Mouse (Mus musculus): Measurements from ENCODE around the gene Lmna. TPM values are rescaled to one million over a fixed set of nuclear protein-coding genes. Genes with fewer than 3 reads are reported as not detected.

Gene Lmna
- polyA plus RNA-seq, 1 experiment from 2014 or later: 267 TPM

DNA sequence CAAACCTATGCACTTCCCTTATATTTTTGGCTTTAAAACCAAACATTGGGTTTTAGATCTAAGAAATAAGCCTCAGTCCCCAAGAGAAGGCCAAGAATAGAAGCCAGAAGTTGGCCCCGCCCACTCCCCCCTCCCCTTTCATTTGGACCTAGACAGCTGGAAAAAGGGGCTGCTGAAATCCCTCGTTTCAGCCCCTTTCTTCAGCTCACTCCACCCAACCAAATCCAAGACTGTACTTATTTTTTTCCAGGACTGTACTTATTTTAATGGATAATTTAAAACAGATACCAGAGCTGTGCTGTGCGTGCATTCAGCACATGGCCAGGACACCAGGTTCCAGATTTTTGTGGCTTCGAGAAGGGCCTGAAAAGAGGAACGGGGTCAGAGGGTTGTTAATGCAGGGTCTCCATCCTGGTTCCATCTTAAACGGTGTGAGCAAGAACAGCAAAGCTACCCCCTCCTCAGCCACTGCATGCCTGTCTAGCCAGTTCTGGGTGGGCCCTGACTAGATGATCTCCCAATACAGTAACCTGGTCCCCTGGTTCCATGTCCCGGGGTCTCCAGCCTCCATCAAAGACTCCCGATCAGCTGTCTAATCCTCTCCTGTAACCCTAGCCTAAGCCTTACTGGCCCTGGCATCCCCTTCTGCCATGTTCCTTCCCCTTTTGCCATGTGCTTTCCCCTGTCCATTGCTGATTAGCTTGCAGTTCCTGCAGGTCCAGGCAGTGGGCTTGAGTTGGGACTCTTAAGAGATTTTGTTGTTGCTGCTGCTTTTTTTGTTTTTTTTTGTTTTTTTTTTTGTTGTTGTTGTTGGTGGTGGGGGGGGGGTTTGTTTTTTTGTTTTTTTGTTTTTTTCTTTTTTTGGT is 5.6 kb downstream of the Lmna start:
- DNase-seq (ENCODE audit: low spot score) (no peak), ATAC-seq (ENCODE audit: low FRiP score, low TSS enrichment) (no peak)
- Histone ChIP-seq H3K9ac (ENCODE audit: low read length) (no peak overlapping the region), H3K4me1 (replicated peaks; ENCODE audit: control insufficient read depth, insufficient read depth) (peaks cover 12% of the 10 kb centered on the region), H3K4me2 (replicated peaks; ENCODE audit: low read depth) (peak overlapping the region; percentile 79; the same call in 1 of the 2 replicates), H3K36me3 (ENCODE audit: control insufficient read depth, insufficient read depth, low read length) (no peaks in the 10 kb centered on the region), H3K27me3 (ENCODE audit: control insufficient read depth, insufficient read depth, low read length) (no peaks in the 10 kb centered on the region), H3K9me3 (ENCODE audit: control insufficient read depth, low read length) (no peaks in the 10 kb centered on the region), H3K4me3 (ENCODE audit: low read depth, low read length) (no peak overlapping the region), H3K27ac (replicated peaks) (peak overlapping the region; percentile 98)
- TF ChIP-seq EP300 (optimal IDR thresholded peaks at IDR 0.05) (no peak), CTCF (IDR thresholded peaks at IDR 0.05; ENCODE audit: low read depth) (no peak)
- 35% methylated on average over 8 of the region's 8 CpGs for WGBS

DNA sequence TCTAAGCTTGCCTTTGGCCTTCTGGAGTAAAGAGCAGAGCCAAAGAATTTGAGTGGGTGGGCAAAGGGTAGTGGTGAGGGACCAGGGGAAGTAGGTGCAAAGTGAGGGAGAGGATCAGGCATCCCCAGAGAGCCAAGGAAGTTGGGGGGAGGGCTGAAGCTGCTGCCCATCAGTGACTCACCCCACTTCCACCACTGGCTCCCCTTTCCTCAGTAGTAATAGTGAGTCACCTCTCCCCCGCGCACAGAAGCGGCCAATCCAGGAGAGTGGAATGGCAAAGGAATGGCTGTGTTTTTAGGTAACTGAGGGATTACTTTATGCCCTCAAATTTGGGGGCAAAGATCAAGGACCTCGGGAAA is 6.3 kb downstream of the Lmna start:
- peaks cover 12% of the 10 kb centered on the region for H3K4me1 ChIP-seq (replicated peaks; ENCODE audit: control insufficient read depth, insufficient read depth)
- H3K27ac ChIP-seq (replicated peaks): peak overlapping the region; percentile 98
- DNase-seq (ENCODE audit: low spot score) (peak; percentile 67), ATAC-seq (ENCODE audit: low FRiP score, low TSS enrichment) (peak; percentile 81)
- H3K36me3 ChIP-seq (ENCODE audit: control insufficient read depth, insufficient read depth, low read length): no peaks in the 10 kb centered on the region
- peak overlapping the region; percentile 91; the same call in 1 of the 2 replicates for H3K9ac ChIP-seq (ENCODE audit: low read length)
- H3K9me3 ChIP-seq (ENCODE audit: control insufficient read depth, low read length): no peaks in the 10 kb centered on the region
- H3K4me2 ChIP-seq (replicated peaks; ENCODE audit: low read depth): peak overlapping the region; percentile 79
- WGBS: 4% methylated on average over 4 of the region's 4 CpGs
- TF ChIP-seq EP300 (optimal IDR thresholded peaks at IDR 0.05) (no peak), CTCF (IDR thresholded peaks at IDR 0.05; ENCODE audit: low read depth) (no peak)
- H3K27me3 ChIP-seq (ENCODE audit: control insufficient read depth, insufficient read depth, low read length): no peaks in the 10 kb centered on the region
- H3K4me3 ChIP-seq (ENCODE audit: low read depth, low read length): peak overlapping the region; percentile 97

DNA sequence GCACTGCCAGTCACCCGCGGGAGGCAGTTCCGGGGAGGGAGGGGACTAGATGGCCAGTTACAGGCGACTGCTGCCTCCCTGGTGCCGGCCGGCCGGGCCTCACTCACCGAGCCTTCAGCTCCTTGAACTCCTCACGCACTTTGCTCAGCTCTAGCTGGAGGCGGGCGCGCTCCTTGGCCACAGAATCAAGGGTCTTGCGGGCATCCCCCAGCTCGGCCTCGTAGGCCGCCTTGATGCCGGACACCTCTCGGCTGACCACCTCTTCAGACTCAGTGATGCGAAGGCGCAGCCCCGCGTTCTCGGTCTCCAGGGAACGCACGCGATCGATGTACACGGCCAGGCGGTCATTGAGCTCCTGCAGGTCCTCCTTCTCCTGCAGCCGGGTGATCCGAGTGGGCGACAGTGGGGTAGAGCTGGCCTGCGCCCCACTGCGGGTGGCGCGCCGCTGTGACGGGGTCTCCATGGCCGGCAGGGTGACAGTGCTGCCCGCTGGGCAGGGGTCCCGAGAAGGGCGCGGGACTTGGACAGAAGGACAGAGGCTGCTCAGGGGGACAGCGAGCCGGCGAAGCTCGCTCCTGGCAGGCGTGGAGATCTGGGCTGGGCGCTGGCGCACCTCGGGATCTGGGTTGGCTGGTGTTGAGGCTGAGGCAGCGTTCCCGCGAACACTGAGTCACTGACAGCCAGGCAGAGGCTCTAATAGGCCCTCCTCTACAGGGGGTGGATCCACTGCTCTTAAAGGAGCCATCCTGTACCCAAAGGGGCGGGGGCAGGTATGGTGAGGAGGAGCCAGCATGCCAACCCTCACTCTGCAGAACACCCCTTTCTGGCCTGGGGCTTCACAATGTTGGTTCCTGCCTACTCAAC is 6.9 kb downstream of the Lmna start:
- TF ChIP-seq CTCF (IDR thresholded peaks at IDR 0.05; ENCODE audit: low read depth) (no peak), EP300 (optimal IDR thresholded peaks at IDR 0.05) (peak; percentile 26)
- H3K4me2 ChIP-seq (replicated peaks; ENCODE audit: low read depth): peak overlapping the region; percentile 79
- H3K4me1 ChIP-seq (replicated peaks; ENCODE audit: control insufficient read depth, insufficient read depth): peaks cover 12% of the 10 kb centered on the region
- H3K36me3 ChIP-seq (ENCODE audit: control insufficient read depth, insufficient read depth, low read length): no peaks in the 10 kb centered on the region
- peak overlapping the region; percentile 98 for H3K27ac ChIP-seq (replicated peaks)
- ATAC-seq (ENCODE audit: low FRiP score, low TSS enrichment) (peak; percentile 94), DNase-seq (ENCODE audit: low spot score) (peak; percentile 92)
- H3K27me3 ChIP-seq (ENCODE audit: control insufficient read depth, insufficient read depth, low read length): no peaks in the 10 kb centered on the region
- no peaks in the 10 kb centered on the region for H3K9me3 ChIP-seq (ENCODE audit: control insufficient read depth, low read length)
- peak overlapping the region; percentile 91 for H3K9ac ChIP-seq (ENCODE audit: low read length)
- peak overlapping the region; percentile 97 for H3K4me3 ChIP-seq (ENCODE audit: low read depth, low read length)
- under 1% methylated on average over 53 of the region's 55 CpGs for WGBS

GRCm38 (mm10) chr3:88502031-88502571 is 7.7 kb downstream of the Lmna start:
- peak; percentile 64 for DNase-seq (ENCODE audit: low spot score)
- Histone ChIP-seq H3K4me1 (replicated peaks; ENCODE audit: control insufficient read depth, insufficient read depth) (peaks cover 15% of the 10 kb centered on the region), H3K27me3 (ENCODE audit: control insufficient read depth, insufficient read depth, low read length) (no peaks in the 10 kb centered on the region), H3K9ac (ENCODE audit: low read length) (peak overlapping the region; percentile 91), H3K4me3 (ENCODE audit: low read depth, low read length) (peak overlapping the region; percentile 97), H3K27ac (replicated peaks) (peak overlapping the region; percentile 98), H3K9me3 (ENCODE audit: control insufficient read depth, low read length) (no peaks in the 10 kb centered on the region), H3K36me3 (ENCODE audit: control insufficient read depth, insufficient read depth, low read length) (no peaks in the 10 kb centered on the region), H3K4me2 (replicated peaks; ENCODE audit: low read depth) (peak overlapping the region; percentile 79)
- ATAC-seq (ENCODE audit: low FRiP score, low TSS enrichment): 0 out of 2 replicates have a peak, but pooled peaks have one; percentile 1
- TF ChIP-seq CTCF (IDR thresholded peaks at IDR 0.05; ENCODE audit: low read depth): no peak
- 4% methylated on average over 11 of the region's 11 CpGs for WGBS

DNA sequence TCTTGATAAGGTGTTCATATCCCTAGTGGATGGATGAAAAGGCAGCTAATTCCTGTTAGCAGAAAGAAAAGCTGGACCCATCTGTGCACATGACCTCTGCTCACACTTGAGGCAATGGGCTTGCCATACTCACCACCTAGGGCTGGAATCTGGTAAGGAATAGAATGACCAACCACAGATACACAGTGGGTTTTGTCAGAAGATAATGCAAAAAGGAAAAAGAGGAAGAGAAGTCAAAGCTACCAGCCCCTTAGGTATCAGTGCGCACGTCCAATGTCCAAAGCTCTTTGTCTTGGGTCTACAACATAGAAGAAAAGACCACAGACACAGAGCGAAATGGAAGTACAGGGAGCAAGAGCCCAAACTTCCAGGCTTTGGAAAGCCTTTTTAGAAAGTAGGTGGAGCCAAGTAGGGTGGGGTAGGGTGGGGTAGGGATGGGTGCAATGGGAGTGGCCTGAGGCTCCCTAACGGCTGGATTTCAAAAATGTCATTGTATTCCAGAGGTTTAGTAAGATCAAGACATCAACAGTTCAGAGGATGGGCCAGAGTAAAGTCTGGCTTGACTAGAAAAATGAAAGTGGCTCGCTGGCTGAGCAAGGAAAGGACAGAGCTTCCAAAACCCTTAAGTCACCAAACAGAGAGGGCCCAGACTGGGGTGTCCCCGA is 8.3 kb downstream of the Lmna start:
- H3K4me2 ChIP-seq (replicated peaks; ENCODE audit: low read depth): peak overlapping the region; percentile 79
- WGBS: 30% methylated on average over 6 of the region's 6 CpGs
- peak overlapping the region; percentile 98 for H3K27ac ChIP-seq (replicated peaks)
- no peaks in the 10 kb centered on the region for H3K36me3 ChIP-seq (ENCODE audit: control insufficient read depth, insufficient read depth, low read length)
- ATAC-seq (ENCODE audit: low FRiP score, low TSS enrichment) (no peak), DNase-seq (ENCODE audit: low spot score) (no peak)
- H3K4me1 ChIP-seq (replicated peaks; ENCODE audit: control insufficient read depth, insufficient read depth): peaks cover 15% of the 10 kb centered on the region
- peak overlapping the region; percentile 97 for H3K4me3 ChIP-seq (ENCODE audit: low read depth, low read length)
- H3K9me3 ChIP-seq (ENCODE audit: control insufficient read depth, low read length): no peaks in the 10 kb centered on the region
- peak overlapping the region; percentile 91 for H3K9ac ChIP-seq (ENCODE audit: low read length)
- H3K27me3 ChIP-seq (ENCODE audit: control insufficient read depth, insufficient read depth, low read length): no peaks in the 10 kb centered on the region
- no peak for TF ChIP-seq EP300 (optimal IDR thresholded peaks at IDR 0.05)
- no peak for TF ChIP-seq CTCF (IDR thresholded peaks at IDR 0.05; ENCODE audit: low read depth)

Measured in stomach, postnatal 0 days (tissue).